Mouse (Mus musculus): ENCODE data around the gene Lrrn4cl. TPM values are rescaled to one million over a fixed set of nuclear protein-coding genes. Genes with fewer than 3 reads are reported as not detected.
"Not testable (repeated sequence)": the region's sequence is repeated elsewhere in the genome, so short reads cannot be mapped to it uniquely, and the experiment has no call there.

Gene Lrrn4cl
- polyA plus RNA-seq, 1 experiment from 2014 or later = 1.4 TPM

- H3K4me2 ChIP-seq (ENCODE audit: low read length) = no peak overlapping the region
- no peak overlapping the region for H3K4me3 ChIP-seq (ENCODE audit: low read depth, low read length)
- ATAC-seq (replicated peaks; ENCODE audit: low FRiP score, low TSS enrichment, low read depth) = no peak
- DNase-seq (ENCODE audit: low spot score) = no peak
- H3K4me1 ChIP-seq (replicated peaks; ENCODE audit: control insufficient read depth, insufficient read depth, low read length) = peaks cover under 1% of the 10 kb centered on the region; the same call in 1 of the 2 replicates
- H3K9me3 ChIP-seq (ENCODE audit: control insufficient read depth, low read length) = no peaks in the 10 kb centered on the region
- 93% methylated on average over 4 of the region's 4 CpGs for WGBS
- peaks cover 70% of the 10 kb centered on the region for H3K36me3 ChIP-seq (ENCODE audit: control insufficient read depth, insufficient read depth, low read length)
- H3K27ac ChIP-seq (ENCODE audit: low read depth) = no peak overlapping the region
- no peak overlapping the region for H3K9ac ChIP-seq (ENCODE audit: low read length)
- H3K27me3 ChIP-seq (replicated peaks; ENCODE audit: control insufficient read depth, insufficient read depth, low read length) = no peaks in the 10 kb centered on the region
Measured at GRCm38 (mm10) chr19:8832971-8833370, 17.6 kb upstream of the Lrrn4cl start.

- not testable (repeated sequence) for H3K4me2 ChIP-seq (ENCODE audit: low read length); H3K4me3 ChIP-seq (ENCODE audit: low read depth, low read length); DNase-seq (ENCODE audit: low spot score); H3K27ac ChIP-seq (ENCODE audit: low read depth); ATAC-seq (replicated peaks; ENCODE audit: low FRiP score, low TSS enrichment, low read depth); H3K9ac ChIP-seq (ENCODE audit: low read length); H3K9me3 ChIP-seq (ENCODE audit: control insufficient read depth, low read length); H3K27me3 ChIP-seq (replicated peaks; ENCODE audit: control insufficient read depth, insufficient read depth, low read length)
- 97% methylated on average over 10 of the region's 10 CpGs for WGBS
- H3K4me1 ChIP-seq (replicated peaks; ENCODE audit: control insufficient read depth, insufficient read depth, low read length) = peaks cover 23% of the 10 kb centered on the region
- peaks cover 37% of the 10 kb centered on the region for H3K36me3 ChIP-seq (ENCODE audit: control insufficient read depth, insufficient read depth, low read length)
Measured at GRCm38 (mm10) chr19:8836327-8836726, 14.2 kb upstream of the Lrrn4cl start.

- Histone ChIP-seq H3K9ac (ENCODE audit: low read length) (peak within 1 kb of the TSS; percentile 75), H3K9me3 (ENCODE audit: control insufficient read depth, low read length) (no peaks in the 10 kb centered on the region), H3K4me2 (ENCODE audit: low read length) (peak within 1 kb of the TSS; percentile 98), H3K4me1 (replicated peaks; ENCODE audit: control insufficient read depth, insufficient read depth, low read length) (peaks cover 23% of the 10 kb centered on the region), H3K27me3 (replicated peaks; ENCODE audit: control insufficient read depth, insufficient read depth, low read length) (no peaks in the 10 kb centered on the region), H3K4me3 (ENCODE audit: low read depth, low read length) (peak within 1 kb of the TSS; percentile 61), H3K27ac (ENCODE audit: low read depth) (peak within 1 kb of the TSS; percentile 96), H3K36me3 (ENCODE audit: control insufficient read depth, insufficient read depth, low read length) (peaks cover 27% of the 10 kb centered on the region)
- under 1% methylated on average over 38 of the region's 38 CpGs for WGBS
- peak; percentile 95 for DNase-seq (ENCODE audit: low spot score)
- ATAC-seq (replicated peaks; ENCODE audit: low FRiP score, low TSS enrichment, low read depth) = peak; percentile 74
Measured at GRCm38 (mm10) chr19:8837251-8837791, 13.2 kb upstream of the Lrrn4cl start, which contains the start of gene Bscl2. Gene Bscl2, plus strand, starts transcription at chr19:8837467.

GRCm38 (mm10) chr19:8838041-8838730 is 12.4 kb upstream of the Lrrn4cl start:
- peaks cover 23% of the 10 kb centered on the region for H3K4me1 ChIP-seq (replicated peaks; ENCODE audit: control insufficient read depth, insufficient read depth, low read length)
- peak overlapping the region; percentile 61 for H3K4me3 ChIP-seq (ENCODE audit: low read depth, low read length)
- no peaks in the 10 kb centered on the region for H3K9me3 ChIP-seq (ENCODE audit: control insufficient read depth, low read length)
- H3K27ac ChIP-seq (ENCODE audit: low read depth) = peak overlapping the region; percentile 96
- peak overlapping the region; percentile 98 for H3K4me2 ChIP-seq (ENCODE audit: low read length)
- peak overlapping the region; percentile 75 for H3K9ac ChIP-seq (ENCODE audit: low read length)
- 0 out of 2 replicates have a peak, but pooled peaks have one; percentile 25 for ATAC-seq (replicated peaks; ENCODE audit: low FRiP score, low TSS enrichment, low read depth)
- WGBS = 21% methylated on average over 15 of the region's 15 CpGs
- no peaks in the 10 kb centered on the region for H3K27me3 ChIP-seq (replicated peaks; ENCODE audit: control insufficient read depth, insufficient read depth, low read length)
- no peak for DNase-seq (ENCODE audit: low spot score)
- peaks cover 23% of the 10 kb centered on the region for H3K36me3 ChIP-seq (ENCODE audit: control insufficient read depth, insufficient read depth, low read length)

- no peaks in the 10 kb centered on the region for H3K9me3 ChIP-seq (ENCODE audit: control insufficient read depth, low read length)
- peak within 1 kb of the TSS; percentile 96 for H3K27ac ChIP-seq (ENCODE audit: low read depth)
- WGBS = 62% methylated on average over 11 of the region's 11 CpGs
- ATAC-seq (replicated peaks; ENCODE audit: low FRiP score, low TSS enrichment, low read depth) (no peak), DNase-seq (ENCODE audit: low spot score) (no peak)
- H3K9ac ChIP-seq (ENCODE audit: low read length) = peak within 1 kb of the TSS; percentile 75
- peaks cover 23% of the 10 kb centered on the region for H3K4me1 ChIP-seq (replicated peaks; ENCODE audit: control insufficient read depth, insufficient read depth, low read length)
- no peaks in the 10 kb centered on the region for H3K27me3 ChIP-seq (replicated peaks; ENCODE audit: control insufficient read depth, insufficient read depth, low read length)
- peak within 1 kb of the TSS; percentile 61 for H3K4me3 ChIP-seq (ENCODE audit: low read depth, low read length)
- H3K4me2 ChIP-seq (ENCODE audit: low read length) = peak within 1 kb of the TSS; percentile 98
- H3K36me3 ChIP-seq (ENCODE audit: control insufficient read depth, insufficient read depth, low read length) = peaks cover 12% of the 10 kb centered on the region
Measured at GRCm38 (mm10) chr19:8839103-8839907, 11.3 kb upstream of the Lrrn4cl start, which contains the start of gene Gng3. Gene Gng3, minus strand, starts transcription at chr19:8839194.

GRCm38 (mm10) chr19:8839908-8840791 is 10.4 kb upstream of the Lrrn4cl start:
- 24% methylated on average over 29 of the region's 29 CpGs for WGBS

GRCm38 (mm10) chr19:8841012-8841411 is 9.6 kb upstream of the Lrrn4cl start:
- no peak overlapping the region for H3K9ac ChIP-seq (ENCODE audit: low read length)
- DNase-seq (ENCODE audit: low spot score) (no peak), ATAC-seq (replicated peaks; ENCODE audit: low FRiP score, low TSS enrichment, low read depth) (no peak)
- WGBS = 95% methylated on average over 7 of the region's 7 CpGs
- peak overlapping the region; percentile 42; the same call in 1 of the 2 replicates for H3K4me3 ChIP-seq (ENCODE audit: low read depth, low read length)
- H3K27ac ChIP-seq (ENCODE audit: low read depth) = no peak overlapping the region
- H3K9me3 ChIP-seq (ENCODE audit: control insufficient read depth, low read length) = no peaks in the 10 kb centered on the region
- H3K36me3 ChIP-seq (ENCODE audit: control insufficient read depth, insufficient read depth, low read length) = peaks cover 8% of the 10 kb centered on the region
- no peaks in the 10 kb centered on the region for H3K27me3 ChIP-seq (replicated peaks; ENCODE audit: control insufficient read depth, insufficient read depth, low read length)
- peaks cover 23% of the 10 kb centered on the region for H3K4me1 ChIP-seq (replicated peaks; ENCODE audit: control insufficient read depth, insufficient read depth, low read length)
- peak overlapping the region; percentile 60 for H3K4me2 ChIP-seq (ENCODE audit: low read length)

More at GRCm38 (mm10) chr19:8839908-8840791, 10.4 kb upstream of the Lrrn4cl start:
- Histone ChIP-seq H3K4me2 (ENCODE audit: low read length) (peak overlapping the region; percentile 60), H3K27me3 (replicated peaks; ENCODE audit: control insufficient read depth, insufficient read depth, low read length) (no peaks in the 10 kb centered on the region), H3K4me3 (ENCODE audit: low read depth, low read length) (peak overlapping the region; percentile 42), H3K4me1 (replicated peaks; ENCODE audit: control insufficient read depth, insufficient read depth, low read length) (peaks cover 23% of the 10 kb centered on the region), H3K9me3 (ENCODE audit: control insufficient read depth, low read length) (no peaks in the 10 kb centered on the region), H3K9ac (ENCODE audit: low read length) (peak overlapping the region; percentile 50), H3K36me3 (ENCODE audit: control insufficient read depth, insufficient read depth, low read length) (peaks cover 5% of the 10 kb centered on the region), H3K27ac (ENCODE audit: low read depth) (no peak overlapping the region)
- DNase-seq (ENCODE audit: low spot score) (peak; percentile 78), ATAC-seq (replicated peaks; ENCODE audit: low FRiP score, low TSS enrichment, low read depth) (no peak; the same call in 1 of the 2 replicates)

GRCm38 (mm10) chr19:8842961-8843360 is 7.6 kb upstream of the Lrrn4cl start:
- no peak overlapping the region for H3K9ac ChIP-seq (ENCODE audit: low read length)
- H3K36me3 ChIP-seq (ENCODE audit: control insufficient read depth, insufficient read depth, low read length) = peaks cover 22% of the 10 kb centered on the region
- no peak for DNase-seq (ENCODE audit: low spot score)
- no peak overlapping the region for H3K4me2 ChIP-seq (ENCODE audit: low read length)
- WGBS = 86% methylated on average over 6 of the region's 6 CpGs
- no peak overlapping the region for H3K27ac ChIP-seq (ENCODE audit: low read depth)
- no peak overlapping the region for H3K4me3 ChIP-seq (ENCODE audit: low read depth, low read length)
- ATAC-seq (replicated peaks; ENCODE audit: low FRiP score, low TSS enrichment, low read depth) = no peak
- no peaks in the 10 kb centered on the region for H3K27me3 ChIP-seq (replicated peaks; ENCODE audit: control insufficient read depth, insufficient read depth, low read length)
- peaks cover 23% of the 10 kb centered on the region for H3K4me1 ChIP-seq (replicated peaks; ENCODE audit: control insufficient read depth, insufficient read depth, low read length)
- H3K9me3 ChIP-seq (ENCODE audit: control insufficient read depth, low read length) = no peaks in the 10 kb centered on the region

Measured in intestine, embryonic 14.5 days (tissue).